Mouse (Mus musculus) CD8-positive naive resting alpha-beta T cell, adult 57 days (primary cell): ENCODE measurements around the gene Sephs1. TPM values are rescaled to one million over a fixed set of nuclear protein-coding genes. Genes with fewer than 3 reads are reported as not detected.

ENCODE experiments used
- total RNA-seq: library from RNA; stranded (reverse); gene quantifications from one replicate; pipeline ENCODE4 v1.2.4, GENCODE M21; 2023

Sephs1 gene
- total RNA-seq = 22.6 TPM

DNA sequence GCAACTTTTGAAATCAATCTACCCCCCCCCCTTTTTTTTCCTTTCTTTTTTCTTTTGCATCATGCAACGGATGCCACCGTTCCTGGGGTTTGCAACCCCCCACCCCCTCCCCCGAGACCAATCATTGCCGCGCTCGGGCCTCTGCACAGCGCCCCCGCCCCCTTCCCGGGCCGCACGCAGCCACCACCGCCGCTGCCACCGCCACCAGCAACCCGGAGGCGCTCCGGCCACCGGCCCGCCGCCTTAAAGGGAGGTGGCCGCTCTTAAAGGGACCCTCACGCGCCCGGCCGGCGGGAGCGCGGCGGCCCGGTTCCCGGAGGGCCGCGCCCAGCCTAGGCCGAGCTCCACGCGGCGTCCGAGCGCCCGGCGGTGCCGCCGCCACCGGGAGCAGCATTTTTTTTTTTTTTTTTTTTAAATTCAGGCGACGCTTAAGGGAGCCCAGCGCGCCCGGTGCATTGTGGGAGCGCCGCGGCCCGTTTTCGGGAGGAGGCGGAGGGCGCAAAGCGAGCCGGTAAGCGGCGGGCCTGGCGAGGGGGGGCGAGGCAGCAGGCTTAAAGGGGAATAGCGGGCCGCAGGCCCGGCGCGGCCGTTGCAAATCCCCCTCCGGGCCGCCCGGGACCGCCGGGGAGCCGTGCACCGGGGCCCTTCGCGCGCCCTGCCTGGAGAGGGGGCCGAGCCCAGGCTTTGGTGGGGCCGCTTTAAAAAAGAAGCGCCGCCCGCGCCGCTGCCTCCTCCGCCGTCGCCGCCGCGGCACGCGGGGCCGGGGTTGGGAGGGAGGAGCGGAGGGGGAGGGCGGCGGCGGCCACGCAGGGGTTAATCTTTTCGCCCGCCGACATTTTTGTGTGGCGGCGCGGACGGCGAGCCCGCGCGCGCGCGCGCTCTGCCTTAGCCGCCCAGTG lies at the start of gene Sephs1:
Gene Sephs1, plus strand, starts transcription at position 215 of the 899 bp plus-strand sequence.

DNA sequence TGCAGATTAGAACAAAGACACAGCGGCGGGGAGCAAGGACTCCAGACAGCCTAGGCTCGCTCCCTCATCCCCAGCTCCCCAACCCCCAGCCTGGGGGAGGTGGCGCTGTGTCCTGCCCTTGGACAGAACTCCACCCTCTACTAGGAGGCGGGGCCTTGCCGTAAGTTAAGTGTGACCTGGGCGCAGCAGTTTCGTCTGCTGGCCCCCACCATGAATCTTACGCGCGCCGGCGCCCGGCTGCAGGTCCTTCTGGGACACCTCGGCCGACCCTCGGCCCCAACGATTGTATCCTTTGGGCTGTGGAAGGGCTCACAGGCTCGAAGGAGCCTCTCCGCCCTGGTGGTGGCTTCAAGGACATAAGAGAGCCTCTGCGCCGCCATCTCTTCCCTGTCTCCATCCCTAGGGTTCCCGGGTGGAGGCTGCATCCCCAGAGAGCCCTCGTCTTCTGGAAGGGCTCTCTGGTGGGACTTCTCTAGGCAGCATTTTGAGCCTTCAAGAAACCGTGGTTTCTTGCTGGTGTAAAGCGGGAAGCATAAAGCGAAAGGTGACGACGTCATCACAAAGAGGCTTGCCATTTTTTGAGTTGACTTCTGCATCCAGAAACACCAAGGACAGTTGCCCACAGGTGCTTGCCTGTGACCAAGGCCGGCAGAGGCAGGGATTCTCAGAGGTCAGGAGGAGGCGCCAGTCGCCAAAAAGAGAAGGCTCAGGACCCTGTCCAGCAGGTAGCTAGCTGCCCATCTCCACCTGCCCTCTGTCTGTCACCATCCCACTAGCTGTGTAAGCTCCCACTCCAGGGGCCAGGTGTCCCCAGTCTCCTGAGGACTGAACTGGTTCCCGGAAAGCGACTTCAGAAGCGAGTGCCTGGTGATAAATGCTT lies 37.7 kb downstream of the Sephs1 start, which contains the start of gene Phyh:
Gene Phyh, plus strand, starts transcription at position 160 of the 880 bp plus-strand sequence.

Other genes starting within 250 kb of the Sephs1 start
- gene Prpf18, start 229.5 kb upstream of the Sephs1 start, total RNA-seq = 52.5 TPM
- gene Bend7, start 163.7 kb upstream of the Sephs1 start, total RNA-seq = 2.7 TPM
- 26.4 TPM for gene Phyh, start 37.5 kb downstream of the Sephs1 start, total RNA-seq
- gene Ucma, start 94.6 kb downstream of the Sephs1 start, total RNA-seq = not detected
- gene Mcm10, start 131.2 kb downstream of the Sephs1 start, total RNA-seq = 1.9 TPM
- gene Optn, start 182.5 kb downstream of the Sephs1 start, total RNA-seq = 1.3 TPM